Mouse (Mus musculus) layer of hippocampus, adult 11-12 months (tissue): ENCODE measurements around the gene Rbm34.
"Not testable (repeated sequence)": the region's sequence is repeated elsewhere in the genome, so short reads cannot be mapped to it uniquely, and the experiment has no call there.

ENCODE experiments used
- DNase-seq: peaks from one replicate; pipeline ENCODE4 v3.0.0; 2022; ENCODE audit warnings: low spot score

Rbm34 gene

DNA sequence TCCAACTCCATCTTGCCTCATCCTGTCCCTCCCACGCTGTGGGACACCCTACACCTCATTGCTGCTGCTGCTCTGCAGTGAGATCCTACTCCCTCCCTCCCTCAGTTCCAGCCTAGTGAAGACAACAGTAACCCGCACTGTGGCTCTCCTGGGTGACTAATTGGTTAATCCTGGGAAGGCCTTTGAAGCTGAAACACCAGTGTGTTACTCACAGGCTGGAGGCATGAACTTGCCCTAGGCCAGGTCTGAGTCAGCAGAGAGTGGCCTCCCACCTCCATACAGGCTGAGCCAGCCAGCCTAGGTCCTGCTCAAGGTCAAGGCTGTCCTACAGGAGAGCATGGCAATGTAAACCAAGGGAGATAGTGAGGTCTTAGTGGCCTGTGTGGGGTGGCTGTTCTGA lies 51.6 kb downstream of the Rbm34 start:
- no peak for DNase-seq

- no peak for DNase-seq
Measured at GRCm38 (mm10) chr8:126918356-126918755, 52.5 kb downstream of the Rbm34 start.

GRCm38 (mm10) chr8:126917179-126917905 lies 53.5 kb downstream of the Rbm34 start:
- no peak for DNase-seq

DNA sequence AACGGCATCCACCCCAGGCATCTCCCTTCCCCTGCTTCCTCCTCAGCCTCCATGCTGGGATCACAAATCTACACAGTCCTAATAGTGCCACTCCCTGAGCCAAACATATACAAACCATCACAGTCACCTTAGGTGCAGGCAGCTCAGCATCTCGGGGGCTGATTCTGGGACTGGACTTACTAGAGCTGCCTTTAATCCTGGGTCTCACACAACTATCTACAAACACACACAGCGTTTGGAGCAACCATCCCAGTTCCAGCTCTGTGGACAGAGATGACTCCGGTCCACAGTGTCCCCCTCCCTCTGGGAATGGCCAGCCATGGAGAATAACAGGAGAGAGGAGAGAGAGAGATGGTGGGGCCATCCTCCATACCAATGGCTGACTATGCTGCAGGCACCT lies 54.3 kb downstream of the Rbm34 start:
- DNase-seq: no peak

DNA sequence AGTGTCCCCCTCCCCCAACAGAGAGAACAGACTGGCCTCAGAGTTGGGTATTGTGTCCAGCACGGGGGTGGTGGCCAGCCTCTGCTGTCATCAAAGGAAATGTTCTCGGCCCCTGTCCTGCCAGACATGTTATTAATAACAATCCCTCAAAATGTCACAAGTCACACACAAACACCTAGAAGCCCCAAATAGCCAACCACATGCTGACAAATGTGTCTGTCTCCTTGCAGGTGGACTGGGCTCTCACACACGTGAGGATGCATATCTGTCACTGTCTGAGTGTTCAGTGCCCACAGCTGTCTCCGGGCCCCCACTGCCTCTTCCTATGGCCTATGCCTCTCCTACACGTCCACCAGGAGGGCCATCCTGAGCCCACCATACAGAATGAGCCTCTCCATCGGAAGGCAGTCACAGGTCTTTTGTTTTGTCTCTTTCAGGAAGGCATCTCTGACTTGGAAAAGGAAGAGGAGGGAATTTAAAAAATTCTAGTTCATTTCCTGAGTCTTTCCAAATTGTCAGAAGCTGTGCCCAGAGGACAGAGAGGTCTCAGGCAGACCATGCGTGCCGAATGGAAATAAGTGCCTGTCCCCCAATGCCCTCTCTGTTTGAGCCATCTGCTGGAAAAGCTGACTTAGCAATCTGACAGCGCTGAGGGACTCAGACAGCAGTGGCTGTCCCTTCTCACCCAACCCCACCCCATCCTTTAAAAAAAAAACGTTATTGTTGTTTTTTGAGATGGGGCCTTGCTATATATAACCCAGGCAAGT lies 56.1 kb downstream of the Rbm34 start:
- no peak for DNase-seq

DNA sequence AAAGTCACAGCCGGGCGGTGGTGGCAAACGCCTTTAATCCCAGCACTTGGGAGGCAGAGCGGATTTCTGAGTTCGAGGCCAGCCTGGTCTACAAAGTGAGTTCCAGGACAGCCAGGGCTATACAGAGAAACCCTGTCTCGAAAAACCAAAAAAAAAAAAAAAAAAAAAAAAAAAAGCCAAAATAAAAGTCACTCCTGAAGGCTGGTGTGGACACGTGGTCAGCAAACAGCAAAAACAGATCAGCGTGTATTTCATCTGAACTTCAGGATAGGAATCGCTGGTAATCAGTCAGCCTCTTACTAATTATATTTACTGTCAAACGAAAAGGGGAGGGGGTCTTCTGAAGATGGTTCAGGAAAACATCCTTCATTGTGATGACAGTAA lies 56.8 kb downstream of the Rbm34 start:
- not testable (repeated sequence) for DNase-seq

DNA sequence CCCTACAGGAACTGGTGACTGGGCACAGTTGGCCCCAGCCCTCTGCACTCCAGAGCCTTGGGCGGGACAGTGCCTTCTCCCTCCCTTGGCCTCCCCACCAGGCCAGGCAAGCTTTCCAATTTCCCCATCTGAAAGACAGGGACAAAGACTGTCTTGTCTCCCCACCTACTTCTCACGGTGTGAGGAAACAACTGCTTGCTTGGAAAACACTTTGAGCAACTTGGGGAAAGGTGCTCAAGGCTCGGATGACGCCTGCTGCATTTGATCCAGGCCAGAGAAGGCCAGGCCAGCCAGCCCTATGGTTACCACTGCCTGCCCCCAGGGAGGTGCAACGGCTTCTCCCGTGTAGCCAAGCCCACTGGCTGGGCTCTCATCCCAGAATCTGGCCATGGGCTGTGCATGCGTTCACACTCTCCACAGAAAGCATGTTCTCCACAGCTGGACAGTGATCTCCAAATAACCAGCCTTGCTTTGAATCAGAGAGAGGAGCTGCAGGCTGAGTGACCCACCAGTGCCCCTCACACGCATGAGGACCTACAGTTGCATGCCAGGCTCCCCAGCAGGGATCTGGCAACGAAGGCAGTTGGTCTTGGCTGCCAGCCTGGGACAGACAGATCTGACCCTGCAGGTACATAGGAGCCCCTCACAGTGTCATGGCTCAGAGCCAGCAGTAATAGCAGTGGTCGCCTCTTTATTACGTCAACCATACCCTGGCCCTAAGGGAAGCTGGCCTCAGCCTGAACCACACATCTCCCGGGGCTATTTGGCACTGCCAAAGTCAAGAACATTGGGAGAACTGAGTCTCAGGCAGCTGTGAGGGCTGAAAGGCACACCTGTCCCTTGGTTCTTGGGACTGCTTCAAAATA lies 57.4 kb downstream of the Rbm34 start:
- DNase-seq: no peak

- DNase-seq: no peak
Measured at GRCm38 (mm10) chr8:126909371-126909802, 61.5 kb downstream of the Rbm34 start.

- no peak for DNase-seq
Measured at GRCm38 (mm10) chr8:126908805-126909204, 62.1 kb downstream of the Rbm34 start.

DNA sequence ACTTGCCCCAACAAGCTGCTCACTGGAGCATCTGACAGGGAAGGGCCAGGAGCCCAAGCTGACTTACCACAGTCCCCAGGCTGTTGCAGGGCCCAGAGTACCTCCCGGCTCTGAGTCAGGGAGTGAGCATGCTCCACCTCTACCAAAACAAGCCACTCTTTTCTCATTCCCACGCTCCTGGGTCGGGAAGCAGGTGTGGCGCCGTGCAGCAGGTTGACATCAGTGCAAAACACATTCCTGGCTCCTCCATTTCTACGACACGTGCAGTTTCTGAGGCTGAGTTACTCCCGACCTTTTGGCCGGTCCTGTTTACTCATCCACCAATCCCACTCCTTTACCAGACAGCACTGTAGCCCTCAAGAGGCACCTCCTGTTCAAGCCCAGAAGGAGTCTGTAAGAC lies 62.9 kb downstream of the Rbm34 start:
- no peak for DNase-seq

DNA sequence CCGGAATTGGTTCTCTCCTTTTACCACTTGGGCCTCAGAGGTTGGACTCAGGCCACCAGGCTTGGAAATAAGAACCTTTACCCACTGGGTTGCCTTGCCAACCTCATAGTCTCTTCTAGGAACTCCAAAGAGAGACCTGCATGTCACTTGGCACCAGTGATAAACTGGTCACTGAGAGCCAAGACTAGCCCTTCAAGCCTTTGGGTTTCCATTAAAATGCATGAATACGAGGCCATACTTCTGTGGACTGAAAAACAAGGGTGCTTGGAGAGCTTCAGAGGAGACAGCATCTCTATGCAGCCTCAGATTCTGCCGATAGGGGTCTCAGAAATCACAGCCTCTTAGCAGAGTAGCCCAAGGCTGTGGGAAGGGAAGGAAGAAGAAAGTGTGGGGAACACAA lies 63.5 kb downstream of the Rbm34 start:
- DNase-seq: no peak

DNA sequence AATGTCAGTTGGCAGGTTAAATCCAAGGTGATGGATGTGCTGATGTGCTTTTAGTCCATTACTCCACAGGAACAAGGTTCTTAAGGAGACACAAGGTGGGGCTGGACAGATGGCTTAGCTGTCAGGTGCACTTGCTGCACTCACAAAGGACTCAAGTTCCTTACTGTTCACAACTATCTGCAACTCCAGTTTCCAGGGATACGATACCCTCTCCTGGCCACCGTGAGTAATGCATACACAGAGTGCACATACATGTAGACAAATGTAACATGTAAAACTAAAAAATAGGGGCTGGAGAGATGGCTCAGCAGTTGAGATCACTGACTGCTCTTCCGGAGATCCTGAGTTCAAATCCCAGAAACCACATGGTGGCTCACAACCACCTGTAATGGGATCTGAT lies 65.5 kb downstream of the Rbm34 start:
- no peak for DNase-seq

- DNase-seq: no peak
Measured at GRCm38 (mm10) chr8:126903927-126904326, 66.9 kb downstream of the Rbm34 start.

DNA sequence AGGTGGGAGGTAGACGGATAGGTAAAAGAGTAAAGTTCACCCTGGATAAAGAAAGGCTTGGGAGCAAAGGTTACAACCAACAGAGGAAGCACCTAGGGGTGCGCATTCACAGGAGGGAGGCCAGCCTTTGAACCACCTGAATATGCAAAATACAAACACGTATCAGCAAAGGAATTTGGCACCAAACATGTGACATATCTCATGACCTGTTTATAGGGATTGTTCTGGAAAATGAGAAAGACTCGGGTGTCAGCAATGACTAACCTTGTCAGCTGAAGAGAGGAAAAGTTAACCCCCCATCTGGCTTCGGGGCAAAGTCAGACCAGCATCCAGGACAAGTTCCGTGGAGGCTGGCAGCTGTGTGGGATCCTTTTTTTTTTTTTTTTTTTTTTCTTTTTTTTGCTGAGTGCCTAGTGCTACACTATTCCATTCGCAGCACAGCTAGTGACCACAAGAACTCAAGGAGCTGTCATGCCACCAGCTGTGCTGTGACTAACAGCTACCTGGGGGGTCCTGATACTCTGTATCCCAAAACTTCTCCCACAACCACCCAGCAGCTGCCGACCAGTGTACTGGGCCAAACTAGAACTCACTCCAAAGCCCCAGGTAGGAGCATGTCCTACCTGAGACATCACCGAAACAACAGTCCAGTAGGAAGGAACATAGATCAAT lies 67.5 kb downstream of the Rbm34 start:
- DNase-seq: no peak

DNA sequence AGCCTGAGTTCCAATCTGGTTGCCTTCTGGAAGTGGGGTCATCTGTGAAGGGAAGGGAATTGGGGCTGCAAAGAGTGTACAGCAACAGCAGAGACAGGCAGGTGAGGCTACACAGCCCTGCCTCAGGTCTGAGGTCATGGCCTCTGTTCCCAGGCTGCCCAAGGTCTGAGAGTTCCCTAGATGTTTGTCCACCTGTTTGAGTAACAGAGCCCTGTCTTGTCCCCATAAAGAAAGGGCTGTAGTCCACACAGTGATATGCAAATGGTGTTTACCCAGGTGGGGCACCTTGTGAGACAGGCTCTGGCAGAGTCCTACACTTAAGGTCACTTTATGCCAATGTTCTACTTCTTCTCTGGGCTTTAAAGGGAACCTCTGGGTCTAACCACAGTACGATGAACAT lies 69.3 kb downstream of the Rbm34 start:
- DNase-seq: no peak

DNA sequence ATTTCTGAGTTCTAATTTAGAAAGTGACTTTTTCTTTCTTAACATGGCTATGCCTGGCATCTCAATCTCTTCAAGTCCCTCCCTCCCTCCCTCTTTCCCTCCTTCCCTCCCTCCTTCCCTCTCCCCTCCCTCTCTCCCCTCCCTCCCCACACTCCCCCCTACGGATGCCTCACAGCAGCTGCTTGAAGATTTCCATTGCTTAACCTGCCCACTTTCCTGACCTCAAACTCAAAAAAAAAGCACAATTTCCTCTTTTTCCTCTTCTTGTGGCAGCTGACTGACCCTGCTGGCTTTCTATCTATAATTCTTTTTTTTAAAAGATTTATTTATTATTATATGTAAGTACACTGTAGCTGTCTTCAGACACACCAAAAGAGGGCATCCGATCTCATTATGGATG lies 69.8 kb downstream of the Rbm34 start:
- DNase-seq: no peak
